Mouse (Mus musculus) megakaryocyte, embryonic 14.5 days (primary cell): ENCODE data around the gene Tmem199. TPM values are rescaled to one million over a fixed set of nuclear protein-coding genes. Genes with fewer than 3 reads are reported as not detected.

Source experiments
- H3K27me3 ChIP-seq: replicated peaks from 2 replicates; pipeline ENCODE3; 2012; ENCODE audit warnings: inconsistent platforms
- H3K36me3 ChIP-seq: replicated peaks from 2 replicates; pipeline ENCODE3; 2012; ENCODE audit warnings: low read length, inconsistent platforms, mixed read lengths
- H3K4me1 ChIP-seq: 2 replicates; pipeline ENCODE4 v1.6.1; 2012; ENCODE audit warnings: inconsistent platforms
- H3K4me3 ChIP-seq: replicated peaks from 2 replicates; pipeline ENCODE3; 2012; ENCODE audit warnings: moderate library complexity, mild to moderate bottlenecking, inconsistent platforms
- H3K9me3 ChIP-seq: 2 replicates; pipeline ENCODE4 v1.6.1; 2012; ENCODE audit warnings: inconsistent platforms
- FLI1 ChIP-seq: IDR thresholded peaks from 2 replicates; pipeline ENCODE4 v1.6.1; 2012; ENCODE audit warnings: low read length, inconsistent platforms, mixed read lengths
- GATA1 ChIP-seq: IDR thresholded peaks from 3 replicates; pipeline ENCODE4 v1.6.1; 2012; ENCODE audit warnings: mixed read lengths, low read length, inconsistent platforms, borderline replicate concordance
- polyA plus RNA-seq: library from polyadenylated mRNA; stranded (reverse); fragments of >175 nt; gene quantifications from 2 replicates; pipeline ENCODE4 v1.2.3, GENCODE M21; 2012; ENCODE audit warnings: low replicate concordance; ENCODE audit not compliant: insufficient read depth

The Tmem199 gene
- polyA plus RNA-seq, 1 experiment: 12.0 TPM

- H3K9me3 ChIP-seq: peaks cover 8% of the 10 kb centered on the region
- H3K27me3 ChIP-seq: peaks cover 40% of the 10 kb centered on the region
- no peaks in the 10 kb centered on the region for H3K36me3 ChIP-seq
- TF ChIP-seq FLI1 (no peak), GATA1 (no peak)
- peaks cover 40% of the 10 kb centered on the region for H3K4me1 ChIP-seq
- H3K4me3 ChIP-seq: no peak overlapping the region
Observed at GRCm38 (mm10) chr11:78462669-78463068, 49.3 kb downstream of the Tmem199 start.

GRCm38 (mm10) chr11:78461894-78462293 lies 50.1 kb downstream of the Tmem199 start:
- no peak overlapping the region for H3K4me3 ChIP-seq
- peaks cover 8% of the 10 kb centered on the region for H3K9me3 ChIP-seq
- TF ChIP-seq FLI1 (no peak), GATA1 (no peak)
- peaks cover 35% of the 10 kb centered on the region for H3K27me3 ChIP-seq
- peaks cover 37% of the 10 kb centered on the region for H3K4me1 ChIP-seq
- H3K36me3 ChIP-seq: no peaks in the 10 kb centered on the region

- no peak for TF ChIP-seq FLI1
- H3K36me3 ChIP-seq: no peaks in the 10 kb centered on the region
- peaks cover 17% of the 10 kb centered on the region for H3K4me1 ChIP-seq
- peaks cover 8% of the 10 kb centered on the region for H3K9me3 ChIP-seq
- peaks cover 24% of the 10 kb centered on the region for H3K27me3 ChIP-seq
- H3K4me3 ChIP-seq: no peak overlapping the region
Observed at GRCm38 (mm10) chr11:78458740-78459139, 53.2 kb downstream of the Tmem199 start.

Other genes with a start within 250 kb of the Tmem199 start
- not detected in 2 replicates for gene BC030499, start 221.3 kb downstream of the Tmem199 start, polyA plus RNA-seq
- 16.9 and 30.9 TPM in 2 replicates for gene Spag5, start 210.6 kb downstream of the Tmem199 start, polyA plus RNA-seq
- 25.1 and 40.6 TPM in 2 replicates for gene Aldoc, start 189.2 kb downstream of the Tmem199 start, polyA plus RNA-seq
- gene Pigs, start 183.8 kb downstream of the Tmem199 start, polyA plus RNA-seq: 53.1 and 73.7 TPM in 2 replicates
- 319 and 574 TPM in 2 replicates for gene Unc119, start 168.7 kb downstream of the Tmem199 start, polyA plus RNA-seq
- not detected in 2 replicates for gene Foxn1, start 125.6 kb downstream of the Tmem199 start, polyA plus RNA-seq
- gene Slc13a2, start 90.0 kb downstream of the Tmem199 start, polyA plus RNA-seq: 0.07 TPM in 1 of 2 replicates, not detected in the other
- gene Slc46a1, start 46.5 kb downstream of the Tmem199 start, polyA plus RNA-seq: 0.18 TPM in 1 of 2 replicates, not detected in the other
- gene Sarm1, start 14.4 kb downstream of the Tmem199 start, polyA plus RNA-seq: 0.40 TPM in 1 of 2 replicates, not detected in the other
- not detected in 2 replicates for gene Vtn, start 13.1 kb downstream of the Tmem199 start, polyA plus RNA-seq
- gene Sebox, start 8.7 kb downstream of the Tmem199 start, polyA plus RNA-seq: not detected in 2 replicates
- gene Poldip2, start within 50 bp of the Tmem199 start, polyA plus RNA-seq: 1.8 and 16.7 TPM in 2 replicates
- 0.68 TPM in 1 of 2 replicates, not detected in the other for gene Tnfaip1, start 24.2 kb upstream of the Tmem199 start, polyA plus RNA-seq
- 104 and 119 TPM in 2 replicates for gene Ift20, start 24.2 kb upstream of the Tmem199 start, polyA plus RNA-seq
- gene Tmem97, start 38.6 kb upstream of the Tmem199 start, polyA plus RNA-seq: 24.2 and 39.2 TPM in 2 replicates
- gene Nlk, start 185.2 kb upstream of the Tmem199 start, polyA plus RNA-seq: 18.4 and 67.9 TPM in 2 replicates
- gene Ccnq, start 239.6 kb upstream of the Tmem199 start, polyA plus RNA-seq: 17.5 and 51.3 TPM in 2 replicates